Mouse (Mus musculus) cortical plate, adult 2 months (tissue): Measurements from ENCODE around the gene Olfr727.

ENCODE experiments used
- CTCF ChIP-seq: fragments of 200-500 bp; IDR thresholded peaks from 2 replicates; pipeline ENCODE4 v1.5.1; 2011; ENCODE audit warnings: mild to moderate bottlenecking, control low read depth, low read length; ENCODE audit not compliant: insufficient read depth; ENCODE audit errors: extremely low read depth
- POLR2A ChIP-seq: fragments of 200-500 bp; IDR thresholded peaks from 2 replicates; pipeline ENCODE4 v1.6.1; 2011; ENCODE audit warnings: mild to moderate bottlenecking, low read length, control low read depth; ENCODE audit not compliant: insufficient read depth; ENCODE audit errors: extremely low read depth

DNA sequence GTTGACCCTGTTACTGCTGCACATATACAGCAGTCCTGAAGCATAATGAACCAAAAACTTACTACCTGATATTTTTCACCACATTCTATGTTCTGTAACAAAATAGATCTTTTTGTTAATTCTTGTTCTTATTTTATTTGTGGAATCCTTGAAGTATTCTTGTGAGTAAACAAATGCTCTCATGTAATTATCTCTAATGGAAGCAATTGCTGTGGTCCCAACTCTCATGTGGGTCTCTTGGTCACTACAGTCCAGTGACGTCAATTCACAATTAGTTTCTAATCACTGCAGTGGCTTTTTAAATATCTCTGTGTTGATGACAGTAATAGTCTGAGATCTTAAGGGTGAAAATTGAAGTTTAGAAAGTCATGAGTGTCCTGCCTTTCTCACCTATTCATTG, at the start of gene Olfr727:
- no peak for TF ChIP-seq POLR2A
- no peak for TF ChIP-seq CTCF
